Mouse (Mus musculus) brain, embryonic 18.5 days (tissue): Measurements from ENCODE around the gene Jakmip3.

Experiments
- DNase-seq: peaks from one replicate; pipeline ENCODE4 v3.0.0-alpha.2; 2012; ENCODE audit warnings: low read depth, low spot score

The Jakmip3 gene

DNA sequence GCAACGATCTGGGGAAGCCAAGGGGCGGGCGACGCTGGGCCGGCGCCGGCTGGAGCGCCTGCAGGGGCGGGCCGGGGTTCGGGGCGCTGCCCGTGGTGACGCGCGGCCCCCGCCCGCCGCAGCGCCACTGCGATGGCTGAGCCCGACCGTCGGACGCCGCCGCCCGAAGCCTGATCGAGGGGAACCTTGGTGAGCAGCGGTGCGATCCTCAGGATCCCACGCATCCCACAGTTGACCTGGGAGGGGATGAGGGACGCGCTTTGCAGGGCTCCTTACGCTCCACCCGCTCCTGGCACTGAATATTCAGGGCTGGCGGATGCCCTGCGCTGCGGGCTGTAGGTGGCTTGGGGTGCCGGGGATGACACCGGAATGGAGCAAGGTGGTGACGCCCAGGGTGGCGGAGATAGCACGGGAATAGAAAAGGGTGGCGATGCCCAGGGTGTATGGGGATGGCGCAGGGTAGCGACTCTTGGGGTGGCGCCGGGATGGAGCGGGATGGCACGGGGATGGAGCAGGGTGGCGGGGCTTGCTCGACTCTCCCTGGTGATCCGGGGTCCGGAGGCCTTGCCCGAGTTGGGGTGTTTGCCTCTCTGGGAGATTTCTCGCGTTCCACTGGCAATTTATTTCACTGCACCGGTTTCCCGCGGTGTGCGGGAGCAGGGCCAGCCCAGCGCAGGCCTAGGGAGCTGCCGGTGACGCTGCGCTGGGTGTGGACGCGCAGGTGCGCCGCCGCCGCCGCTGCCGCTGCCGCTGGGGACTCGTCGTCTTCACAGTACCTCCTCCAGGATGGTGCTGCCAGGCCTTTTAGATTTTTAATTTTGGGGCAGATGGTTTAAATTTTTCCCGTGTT is at the start of gene Jakmip3:
Jakmip3 (plus strand) TSS at position 119 of the 850 bp plus-strand sequence.
- DNase-seq = no peak

- DNase-seq = no peak
Observed at GRCm38 (mm10) chr7:138898122-138898521, 42.4 kb upstream of the Jakmip3 start.

DNA sequence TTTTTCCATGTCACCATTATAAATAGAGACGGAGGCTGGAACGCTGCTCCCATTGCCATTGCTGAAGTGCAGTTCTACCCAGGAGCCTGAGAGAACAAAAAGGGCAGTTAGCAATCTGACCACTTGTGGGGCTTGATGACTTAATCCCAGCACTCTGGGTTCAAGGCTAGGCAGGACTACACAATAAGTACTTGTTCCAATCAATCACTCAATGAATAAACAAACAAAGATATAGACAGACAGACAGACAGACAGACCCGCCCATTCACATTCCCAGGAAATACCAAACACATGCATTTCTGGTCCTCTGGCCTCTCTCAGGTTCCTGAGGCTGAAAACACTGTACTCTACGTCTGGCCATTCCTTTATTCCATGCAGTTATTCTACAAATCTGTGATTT is 41.8 kb upstream of the Jakmip3 start:
- no peak for DNase-seq

DNA sequence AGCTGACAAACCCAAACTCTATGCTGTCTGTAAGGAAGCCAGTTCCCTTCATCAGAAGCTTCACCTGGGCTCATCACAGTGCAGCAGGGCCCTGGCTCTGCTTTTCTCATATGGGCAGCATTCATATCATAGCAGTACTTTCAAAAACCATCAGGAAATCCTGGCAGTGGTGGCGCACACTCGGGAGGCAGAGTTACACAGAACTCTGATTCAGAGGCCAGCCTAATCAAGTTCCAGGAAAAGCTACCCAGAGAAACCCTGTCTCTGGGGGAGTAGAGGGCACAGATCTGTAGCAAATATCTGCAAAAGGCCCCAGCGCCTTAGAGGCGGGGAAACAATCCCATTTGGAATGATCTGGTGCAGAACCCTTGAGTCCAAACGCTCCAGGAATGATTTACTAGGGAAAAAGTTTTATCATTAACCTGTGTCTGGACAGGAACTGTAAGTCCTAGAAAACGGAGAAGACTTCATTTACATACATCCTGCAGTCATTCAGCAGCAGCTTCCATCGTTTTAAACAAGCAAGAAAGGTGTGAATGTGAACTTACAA is 36.6 kb upstream of the Jakmip3 start:
- no peak for DNase-seq

DNA sequence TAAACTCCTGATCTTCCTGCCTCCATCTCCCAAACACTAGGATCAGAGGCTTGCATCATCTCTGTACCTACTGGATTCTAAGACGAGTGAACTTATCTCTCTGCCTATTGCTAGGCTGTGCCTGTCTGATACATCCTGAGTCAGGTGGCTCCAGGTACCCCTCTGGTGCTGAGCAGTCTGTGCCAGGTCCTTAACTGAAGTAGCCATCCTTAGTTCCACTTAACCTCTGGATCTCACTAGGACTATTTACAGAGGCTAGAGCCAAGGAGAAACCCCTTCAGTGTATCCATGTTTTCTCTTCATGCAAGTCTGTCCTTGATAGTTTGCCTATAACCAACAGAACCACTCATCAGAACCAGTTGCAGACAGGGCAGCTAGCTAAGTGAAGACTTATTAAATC is 34.1 kb upstream of the Jakmip3 start:
- DNase-seq = no peak

- no peak for DNase-seq
Observed at GRCm38 (mm10) chr7:138907043-138907442, 33.5 kb upstream of the Jakmip3 start.

DNA sequence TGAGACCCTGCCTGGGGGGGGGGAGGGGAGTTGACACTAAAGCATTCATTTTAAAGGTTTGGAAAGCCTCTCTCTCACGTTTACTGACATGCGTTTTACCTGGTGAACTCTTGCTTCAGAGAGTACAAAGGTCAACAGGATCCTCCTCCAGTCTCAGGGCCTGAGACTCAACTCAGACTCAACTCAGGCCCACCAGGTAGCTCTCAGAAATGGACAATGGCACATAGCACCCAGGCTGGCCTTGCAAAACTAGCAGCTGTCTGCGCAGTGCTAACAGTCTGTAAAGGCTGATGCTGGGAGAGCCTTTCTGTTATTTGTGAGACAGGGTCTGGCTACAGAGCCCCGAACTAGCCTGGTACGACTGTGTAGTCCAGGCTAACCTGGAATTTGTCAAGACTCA is 32.6 kb upstream of the Jakmip3 start:
- no peak for DNase-seq

GRCm38 (mm10) chr7:138908768-138909276 is 31.7 kb upstream of the Jakmip3 start:
- no peak for DNase-seq

- peak; percentile 71 for DNase-seq
Observed at GRCm38 (mm10) chr7:138909277-138910192, 31.0 kb upstream of the Jakmip3 start, which contains the start of gene Bnip3. TSS of gene Bnip3 (minus strand) at chr7:138909519.

DNA sequence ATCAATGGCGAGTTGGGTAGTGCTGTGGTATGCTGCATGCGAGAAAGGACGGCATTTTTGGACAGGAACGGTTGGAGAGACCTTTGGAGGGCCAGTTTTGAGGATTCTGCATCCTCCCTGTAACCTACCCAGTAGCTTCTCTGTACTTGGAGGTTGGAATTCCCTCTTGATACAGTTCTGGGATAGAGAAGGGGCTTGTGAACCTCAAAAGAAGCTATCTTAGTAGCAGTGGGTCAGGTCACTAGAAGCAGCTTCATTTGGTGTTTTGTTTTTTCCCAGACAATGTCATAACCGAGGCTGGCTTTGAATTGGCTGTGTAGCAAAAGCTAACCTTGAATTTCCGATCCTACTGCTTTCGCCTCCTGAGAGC is 30.4 kb upstream of the Jakmip3 start:
- no peak for DNase-seq

GRCm38 (mm10) chr7:138913616-138914015 is 26.9 kb upstream of the Jakmip3 start:
- DNase-seq = no peak

GRCm38 (mm10) chr7:138919156-138919944 is 21.2 kb upstream of the Jakmip3 start:
- no peak for DNase-seq

GRCm38 (mm10) chr7:138921611-138922010 is 18.9 kb upstream of the Jakmip3 start:
- DNase-seq = no peak

DNA sequence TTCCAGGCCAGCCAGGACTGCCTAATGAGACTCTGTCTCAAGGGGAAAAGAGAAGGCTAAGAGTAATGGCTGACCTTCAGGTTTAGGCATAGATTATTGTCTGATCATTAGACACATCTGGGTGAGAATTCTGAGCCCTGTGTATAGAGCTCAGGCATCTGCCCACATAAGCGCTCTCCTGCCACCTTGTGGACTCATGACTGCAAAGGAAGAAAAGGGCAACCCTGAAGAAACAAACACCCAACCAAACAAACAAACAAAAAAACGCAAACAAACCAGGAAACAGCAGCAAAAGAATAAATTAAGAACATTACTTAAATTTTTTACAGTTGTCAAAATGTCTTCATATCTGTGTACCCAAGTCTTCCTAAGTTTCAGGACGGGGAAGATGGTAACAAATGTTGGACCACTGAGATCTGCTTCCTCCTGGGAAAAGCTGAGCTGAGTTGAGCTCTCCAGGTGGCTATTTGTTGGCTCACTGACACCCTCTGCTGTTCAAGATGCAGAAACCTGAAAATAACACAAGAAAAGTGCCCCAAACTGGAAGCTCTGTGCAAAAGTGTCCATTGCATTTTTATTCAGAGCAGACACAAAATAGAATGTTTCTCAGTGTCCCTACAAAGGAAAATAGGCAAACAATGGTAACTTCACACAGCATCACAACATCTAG is 16.6 kb upstream of the Jakmip3 start:
- DNase-seq = no peak

DNA sequence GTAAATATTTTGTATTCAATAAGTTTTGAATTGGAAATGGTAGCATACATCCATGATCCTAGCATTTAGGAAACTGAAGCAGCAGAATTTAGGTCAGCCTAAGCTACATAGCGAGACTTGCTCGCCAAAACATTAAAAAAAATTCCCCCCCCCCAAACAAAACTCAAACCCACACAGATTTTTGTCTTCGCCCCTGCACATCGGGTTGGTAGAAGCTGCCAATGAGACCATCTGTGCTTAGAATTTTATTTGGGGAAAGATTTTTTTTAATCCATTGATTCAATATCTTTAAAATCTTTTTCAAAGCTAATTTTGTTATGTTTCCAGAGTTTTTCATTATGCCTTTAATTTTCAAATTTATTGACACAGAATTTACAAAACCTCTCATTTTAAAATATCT is 12.1 kb upstream of the Jakmip3 start:
- no peak for DNase-seq

DNA sequence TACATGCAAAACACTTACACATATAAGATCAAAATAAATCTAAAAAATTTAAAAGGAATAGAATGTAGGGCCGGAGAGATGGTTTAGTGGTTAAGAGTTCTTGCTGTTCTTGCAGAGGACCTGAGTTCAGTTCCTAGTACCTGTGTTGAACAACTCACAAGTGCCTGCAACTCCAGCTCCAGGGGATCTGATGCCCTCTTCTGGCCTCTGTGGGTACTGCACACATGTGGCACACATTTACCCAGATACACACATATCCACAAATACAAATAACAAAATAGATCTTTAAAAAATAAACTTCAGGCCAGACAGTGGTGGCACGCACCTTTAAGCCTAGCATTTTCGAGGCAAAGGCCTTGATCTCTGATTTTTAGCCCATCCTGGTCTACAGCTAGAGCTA is 6.0 kb upstream of the Jakmip3 start:
- no peak for DNase-seq

DNA sequence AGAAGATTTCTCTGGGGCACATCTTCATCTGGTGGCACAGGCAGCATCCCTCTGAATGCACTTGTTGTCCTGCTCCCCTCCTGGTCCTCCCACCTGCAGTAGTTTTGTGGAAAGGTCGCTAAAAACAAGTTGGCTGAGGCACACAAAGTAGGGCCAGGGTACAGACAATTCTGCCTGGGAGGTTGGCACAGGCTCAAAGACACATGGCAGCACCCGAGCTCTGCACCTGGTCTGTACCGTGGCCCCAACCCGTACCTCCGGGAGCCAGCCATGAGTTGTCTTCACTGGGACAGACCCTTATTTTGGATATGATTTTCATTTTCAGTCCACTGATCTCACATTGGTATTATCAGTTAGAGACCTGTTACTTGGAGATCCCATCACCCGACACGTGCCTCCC is 1.5 kb upstream of the Jakmip3 start:
- DNase-seq = no peak

- DNase-seq = no peak
Observed at GRCm38 (mm10) chr7:138940256-138940611, 296 bp upstream of the Jakmip3 start.

DNA sequence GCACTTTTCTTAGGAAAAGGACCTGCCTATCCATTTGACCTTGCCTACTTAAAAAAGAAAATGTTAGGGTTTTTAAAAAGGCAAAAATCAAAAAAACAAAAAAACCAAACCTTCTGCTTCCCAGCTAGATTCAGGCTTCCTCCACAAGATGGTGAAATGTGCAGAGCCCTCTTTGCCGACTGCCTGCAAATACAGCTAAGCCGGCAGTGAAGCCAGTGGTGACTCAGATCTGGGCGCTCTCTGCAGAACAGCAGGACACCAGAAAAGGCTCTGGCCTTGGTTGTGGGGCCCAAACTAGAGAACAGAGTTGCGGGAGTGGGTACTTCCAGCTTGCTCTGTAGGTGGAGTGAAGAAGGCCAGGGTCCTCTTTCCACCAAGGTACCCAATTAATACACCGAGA is 1.0 kb downstream of the Jakmip3 start:
- DNase-seq = no peak

- DNase-seq = no peak
Observed at GRCm38 (mm10) chr7:138942301-138942700, 1.8 kb downstream of the Jakmip3 start.

GRCm38 (mm10) chr7:138945668-138946067 is 5.1 kb downstream of the Jakmip3 start:
- no peak for DNase-seq
